Mouse (Mus musculus) cerebral cortex, adult 2 months (tissue): ENCODE data around the gene Rsph4a.

ENCODE experiments used
- WGBS: fragments of 180-500 bp; shearing (Covaris S2); methylation state at CpG from one replicate; pipeline ENCODE4 v1.1.7; 2018; 5-methylcytosine and 5-hydroxymethylcytosine counted together

The Rsph4a gene

DNA sequence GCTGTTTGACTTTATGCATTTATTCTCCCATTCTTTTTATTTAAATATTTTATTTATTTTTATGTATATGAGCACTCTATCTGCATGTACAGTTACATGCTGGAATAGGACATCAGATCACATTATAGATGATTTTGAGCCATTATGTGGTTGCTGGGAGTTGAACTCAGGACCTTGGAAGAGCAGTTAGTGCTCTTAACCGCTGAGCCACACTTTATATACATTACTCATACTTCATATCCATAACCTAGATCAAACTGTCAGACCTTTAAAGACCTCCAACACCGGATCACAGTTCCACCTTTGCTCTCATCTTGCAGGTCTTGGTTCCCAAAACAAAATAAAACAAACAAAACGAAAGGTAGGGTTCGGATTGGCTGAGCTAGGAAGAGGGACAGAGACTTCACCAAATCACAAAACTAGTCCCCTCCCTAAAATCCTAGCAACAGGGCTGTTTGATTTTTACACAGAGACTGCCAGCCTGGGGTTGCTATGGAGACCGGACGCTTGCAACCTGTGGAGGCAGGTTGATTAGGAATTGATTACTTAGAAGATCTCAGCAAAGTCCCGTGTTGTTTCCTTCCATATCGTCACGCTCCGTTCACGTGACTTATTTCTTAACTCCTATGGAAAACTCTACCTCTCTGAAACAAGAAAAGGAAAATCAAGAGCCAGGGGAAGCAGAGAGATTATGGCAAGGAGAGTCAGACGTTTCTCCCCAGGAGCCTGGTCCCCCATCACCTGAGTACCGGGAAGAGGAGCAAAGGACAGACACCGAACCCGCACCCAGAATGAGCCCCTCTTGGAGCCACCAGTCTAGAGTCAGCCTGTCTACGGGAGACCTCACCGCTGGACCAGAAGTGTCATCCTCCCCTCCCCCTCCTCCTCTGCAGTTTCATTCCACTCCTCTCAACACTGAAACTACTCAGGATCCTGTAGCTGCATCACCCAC lies at the start of gene Rsph4a:
Rsph4a (plus strand) TSS at position 582 of the 952 bp plus-strand sequence.
- WGBS = 7% methylated on average over 17 of the region's 17 CpGs

DNA sequence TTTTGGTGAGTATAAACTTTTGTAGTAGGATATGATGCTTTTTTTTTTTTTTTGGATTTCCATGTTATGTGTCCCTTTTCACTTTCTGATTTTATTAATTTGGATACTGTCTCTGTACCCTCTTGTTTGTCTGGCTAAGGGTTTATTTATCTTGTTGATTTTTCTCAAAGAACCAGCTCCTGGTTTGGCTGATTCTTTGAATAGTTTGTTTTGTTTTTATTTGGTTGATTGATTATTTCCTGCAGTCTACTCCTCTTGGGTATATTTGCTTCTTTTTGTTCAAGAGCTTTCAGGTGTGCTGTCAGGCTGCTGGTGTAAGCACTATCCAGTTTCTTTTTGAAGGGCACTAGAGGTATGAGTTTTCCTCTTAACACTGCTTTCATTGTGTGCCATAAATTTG lies 47.5 kb upstream of the Rsph4a start, which contains the start of gene Sult3a1:
Sult3a1 (plus strand) TSS at position 301 of the 400 bp plus-strand sequence.

DNA sequence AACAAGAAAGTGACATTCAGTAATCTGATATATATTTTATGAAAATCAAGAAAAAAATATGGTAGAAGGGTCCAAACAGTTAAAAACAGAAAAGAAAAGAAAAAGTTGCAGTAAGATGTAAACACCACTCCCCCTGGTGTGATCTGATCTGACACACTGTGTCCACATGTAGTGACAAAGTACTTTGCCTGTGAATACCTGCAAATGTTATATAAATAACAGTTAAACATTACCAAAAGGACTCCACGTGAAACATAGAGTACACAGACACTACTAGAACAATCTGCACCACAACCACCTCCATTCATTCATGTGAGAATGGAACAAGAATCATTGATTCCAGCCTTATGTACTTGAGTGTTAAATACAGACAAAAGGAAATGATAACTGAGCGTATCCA lies 38.9 kb upstream of the Rsph4a start:
- 80% methylated on average over 2 of the region's 2 CpGs for WGBS

DNA sequence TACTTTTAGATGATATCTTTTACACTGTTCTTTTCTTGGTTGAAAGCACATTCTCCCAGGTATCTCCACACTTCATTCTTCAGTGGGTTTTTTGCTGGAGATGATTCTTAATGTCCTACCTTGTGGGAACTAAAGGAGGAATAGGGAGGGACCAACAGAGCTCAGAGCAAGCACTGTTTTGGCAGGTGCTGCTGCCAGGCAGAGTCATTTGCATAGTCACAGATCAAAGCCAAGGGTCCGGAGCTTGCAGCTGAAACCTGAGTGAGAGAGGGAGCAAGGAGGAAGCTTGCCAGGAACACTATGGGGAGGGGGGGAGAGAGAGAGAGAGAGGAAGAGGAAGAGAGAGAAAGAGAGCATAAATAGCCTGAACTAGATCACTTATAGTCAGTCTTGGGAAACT lies 34.5 kb upstream of the Rsph4a start:
- 52% methylated on average over 1 of the region's 1 CpGs for WGBS

DNA sequence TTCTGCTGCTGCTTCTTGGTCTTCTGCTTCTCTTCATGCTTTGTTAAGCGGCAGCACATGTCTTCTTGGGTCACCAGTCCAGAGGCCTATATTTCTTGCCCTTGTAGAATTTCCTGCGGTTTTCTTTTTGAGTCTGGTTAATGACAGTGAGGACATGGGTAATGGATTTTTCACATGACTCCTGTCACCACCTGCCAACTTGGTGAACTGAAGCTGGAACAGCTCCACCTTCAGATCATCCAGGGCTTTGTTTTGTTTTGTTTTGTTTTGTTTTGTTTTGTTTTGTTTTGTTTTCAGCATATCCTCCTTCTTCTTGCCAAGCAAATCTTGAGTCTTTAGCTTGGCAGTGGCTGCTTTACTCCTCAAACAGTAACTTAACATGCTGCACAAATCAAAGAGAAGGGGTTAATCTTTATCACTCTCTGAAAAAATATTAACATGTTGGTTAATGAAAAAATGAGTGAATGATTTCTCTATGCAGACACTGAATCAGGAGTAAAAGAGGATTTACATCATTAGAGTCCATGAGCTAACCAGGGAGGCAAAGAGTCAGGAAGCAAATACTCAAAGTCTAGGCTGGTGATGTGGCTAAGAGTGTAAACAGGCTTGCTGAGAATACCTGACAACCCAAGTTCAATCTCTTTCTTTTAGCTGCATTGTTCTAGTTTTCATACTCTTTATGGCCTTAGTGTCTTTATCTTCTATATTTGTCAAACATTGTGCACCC lies 32.1 kb upstream of the Rsph4a start:
- 92% methylated on average over 2 of the region's 2 CpGs for WGBS

DNA sequence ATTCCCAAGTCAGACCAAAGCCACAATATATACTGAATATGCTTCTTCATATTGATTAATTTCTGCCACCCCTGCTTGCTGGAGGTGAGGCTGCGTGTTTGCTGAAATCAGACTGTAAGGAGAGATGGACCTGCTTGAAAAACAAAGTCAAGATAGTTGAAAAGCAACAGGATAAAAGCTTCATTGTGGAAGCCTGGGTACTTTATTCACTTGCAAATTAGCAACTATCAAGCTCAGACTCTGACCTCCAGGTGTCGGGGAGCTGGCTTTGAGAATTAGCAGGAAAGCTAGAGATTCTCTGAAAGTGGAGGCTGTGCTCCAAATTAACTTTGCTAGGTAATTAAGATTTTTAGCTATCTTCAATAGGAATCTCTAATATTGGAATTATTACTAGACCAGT lies 22.5 kb upstream of the Rsph4a start:
- 84% methylated on average over 2 of the region's 2 CpGs for WGBS

DNA sequence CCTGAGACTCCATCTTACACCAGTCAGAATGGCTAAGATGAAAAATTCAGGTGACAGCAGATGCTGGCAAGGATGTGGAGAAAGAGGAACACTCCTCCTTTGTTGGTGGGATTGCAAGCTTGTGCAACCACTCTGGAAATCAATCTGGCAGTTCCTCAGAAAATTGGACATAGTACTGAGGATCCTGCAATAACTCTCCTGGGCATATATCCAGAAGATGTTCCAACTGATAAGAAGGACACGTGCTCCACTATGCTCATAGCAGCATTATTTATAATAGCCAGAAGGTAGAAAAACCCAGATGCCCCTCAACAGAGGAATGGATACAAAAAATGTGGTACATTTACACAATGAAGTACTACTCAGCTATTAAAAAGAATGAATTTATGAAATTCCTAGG lies 3.4 kb upstream of the Rsph4a start:
- 79% methylated on average over 1 of the region's 1 CpGs for WGBS

DNA sequence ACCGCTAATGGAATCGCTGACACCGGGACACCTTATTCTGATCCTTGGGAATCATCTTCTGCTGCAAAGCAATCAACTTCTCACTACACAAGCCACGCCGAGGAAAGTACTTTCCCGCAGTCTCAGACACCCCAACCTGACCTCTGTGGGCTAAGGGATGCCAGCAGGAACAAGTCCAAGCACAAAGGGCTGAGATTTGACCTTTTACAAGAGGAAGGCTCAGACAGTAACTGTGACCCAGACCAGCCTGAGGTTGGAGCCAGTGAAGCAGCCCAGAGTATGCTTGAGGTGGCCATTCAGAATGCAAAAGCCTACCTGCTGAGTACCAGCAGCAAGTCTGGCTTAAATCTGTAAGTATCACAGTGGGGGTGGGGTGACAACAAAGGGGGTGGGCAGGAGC lies 578 bp downstream of the Rsph4a start:
- 6% methylated on average over 6 of the region's 6 CpGs for WGBS

DNA sequence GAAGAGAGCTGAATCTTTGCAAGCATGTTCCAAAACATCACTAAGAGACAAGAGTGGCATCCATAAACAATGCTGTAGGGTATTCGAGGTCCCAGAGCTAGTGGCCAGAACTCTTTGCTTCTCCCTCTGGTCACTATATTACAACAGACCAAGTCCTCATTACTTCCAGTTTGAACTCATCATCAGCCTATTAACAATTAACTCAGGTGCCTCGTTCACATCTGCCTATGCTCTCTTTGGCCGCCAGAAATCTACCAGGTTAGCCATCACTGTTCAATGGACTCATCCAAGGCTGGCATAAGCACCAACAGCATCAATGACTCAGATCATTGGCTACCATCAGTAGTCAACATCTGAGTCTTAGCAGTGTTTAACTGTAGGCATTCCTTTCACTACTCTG lies 40.5 kb downstream of the Rsph4a start:
- WGBS = 87% methylated on average over 3 of the region's 3 CpGs

DNA sequence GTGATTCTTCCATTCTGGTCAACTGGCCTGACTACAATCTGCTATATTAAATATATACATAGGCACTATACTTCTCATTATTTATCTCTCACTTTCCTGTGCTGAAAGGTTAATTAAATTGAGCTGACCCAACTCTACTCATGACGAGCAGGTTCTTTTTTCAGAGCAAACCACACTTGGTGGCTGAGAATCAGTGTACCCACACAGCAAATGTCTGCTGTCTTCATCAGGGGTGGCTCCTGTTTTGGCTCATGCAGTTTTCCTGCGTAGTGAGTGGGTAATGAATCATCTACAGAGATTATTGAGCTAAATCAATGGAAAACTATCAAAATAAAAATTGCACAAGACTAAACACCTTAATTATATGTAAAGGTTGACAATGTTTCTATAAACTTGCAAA lies 41.4 kb downstream of the Rsph4a start:
- WGBS = 49% methylated on average over 2 of the region's 2 CpGs

DNA sequence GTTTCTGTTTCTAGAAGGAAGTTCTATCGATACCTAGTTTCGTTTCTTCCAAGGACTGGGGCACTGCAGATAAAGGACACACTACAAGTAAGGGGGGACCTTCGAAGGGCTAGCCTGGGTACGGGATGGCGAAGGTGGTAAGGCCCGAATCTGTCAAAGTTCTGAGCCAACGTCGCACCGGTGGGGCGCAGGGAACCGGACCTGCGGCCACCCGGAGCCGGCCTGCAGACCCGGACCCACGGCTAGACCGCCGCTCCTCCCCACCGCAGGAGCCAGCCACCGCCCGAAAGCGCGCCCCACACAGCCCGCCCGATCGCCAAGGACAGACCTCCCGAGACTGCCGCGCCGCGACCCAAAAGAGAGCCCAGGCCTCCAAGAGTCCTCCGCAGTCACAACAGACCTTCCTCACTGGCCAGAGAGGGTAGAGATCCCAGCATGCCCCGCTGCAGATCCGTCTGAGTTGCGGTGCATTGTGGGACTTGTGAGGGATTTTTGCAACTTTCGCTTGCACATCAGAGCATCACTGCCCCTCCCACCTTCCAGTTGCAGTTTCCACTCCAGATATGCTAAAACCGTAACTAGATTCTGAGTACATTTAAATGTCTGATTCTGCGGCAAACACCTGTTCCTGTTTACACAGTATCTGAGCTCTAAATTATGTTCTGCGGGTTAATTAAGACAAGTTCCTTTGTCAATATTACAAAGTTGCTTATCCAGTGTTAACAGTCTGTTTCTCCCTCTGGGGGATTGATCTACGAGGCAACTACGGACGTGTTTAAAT lies 46.1 kb downstream of the Rsph4a start, which contains the start of gene Zup1:
Zup1 (minus strand) TSS at position 467 of the 781 bp plus-strand sequence.
- under 1% methylated on average over 42 of the region's 42 CpGs for WGBS

DNA sequence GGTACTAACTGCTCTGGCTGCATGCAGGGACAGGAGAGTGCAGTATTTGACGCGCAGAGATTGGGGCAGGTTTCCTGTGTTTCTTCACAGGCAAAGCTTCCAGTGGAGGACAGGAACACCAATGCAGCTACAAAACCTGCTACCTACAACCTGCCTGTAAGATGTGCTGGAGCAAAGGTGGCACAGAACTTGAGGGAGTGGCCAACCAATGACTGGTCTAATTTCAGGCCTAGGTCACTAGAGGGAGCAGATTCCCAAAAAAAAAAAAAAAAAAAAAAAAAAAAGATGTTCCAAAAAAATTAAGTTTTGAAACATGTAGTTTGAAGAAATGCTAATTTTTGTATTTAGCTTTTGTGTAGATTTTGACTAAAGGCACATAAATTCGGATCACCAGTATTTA lies 47.6 kb downstream of the Rsph4a start:
- 87% methylated on average over 3 of the region's 3 CpGs for WGBS
